Mouse (Mus musculus) ovary, adult 2 months (tissue): Measurements from ENCODE around the gene Irf9. TPM values are rescaled to one million over a fixed set of nuclear protein-coding genes. Genes with fewer than 3 reads are reported as not detected.

Experiments used
- polyA plus RNA-seq: library from polyadenylated mRNA; depleted of rRNA; stranded (reverse); fragments of >200 nt; gene quantifications from 2 replicates; pipeline ENCODE4 v1.2.3, GENCODE M21; 2012; rRNA removed

Gene Irf9
- 65.1 and 79.5 TPM in 2 replicates for polyA plus RNA-seq

GRCm38 (mm10) chr14:55603271-55603632, at the start of gene Irf9:
Irf9 (plus strand) TSS chr14:55603571.

GRCm38 (mm10) chr14:55559799-55560201, 43.6 kb upstream of the Irf9 start, which contains the start of gene Dcaf11:
Dcaf11 (plus strand) TSS chr14:55560006.

GRCm38 (mm10) chr14:55560202-55561073, 42.9 kb upstream of the Irf9 start, which contains the start of gene A730061H03Rik:
A730061H03Rik (minus strand) TSS chr14:55560406.

GRCm38 (mm10) chr14:55575302-55575701, 28.1 kb upstream of the Irf9 start, which contains the start of gene Fitm1:
Fitm1 (plus strand) TSS chr14:55575617.

DNA sequence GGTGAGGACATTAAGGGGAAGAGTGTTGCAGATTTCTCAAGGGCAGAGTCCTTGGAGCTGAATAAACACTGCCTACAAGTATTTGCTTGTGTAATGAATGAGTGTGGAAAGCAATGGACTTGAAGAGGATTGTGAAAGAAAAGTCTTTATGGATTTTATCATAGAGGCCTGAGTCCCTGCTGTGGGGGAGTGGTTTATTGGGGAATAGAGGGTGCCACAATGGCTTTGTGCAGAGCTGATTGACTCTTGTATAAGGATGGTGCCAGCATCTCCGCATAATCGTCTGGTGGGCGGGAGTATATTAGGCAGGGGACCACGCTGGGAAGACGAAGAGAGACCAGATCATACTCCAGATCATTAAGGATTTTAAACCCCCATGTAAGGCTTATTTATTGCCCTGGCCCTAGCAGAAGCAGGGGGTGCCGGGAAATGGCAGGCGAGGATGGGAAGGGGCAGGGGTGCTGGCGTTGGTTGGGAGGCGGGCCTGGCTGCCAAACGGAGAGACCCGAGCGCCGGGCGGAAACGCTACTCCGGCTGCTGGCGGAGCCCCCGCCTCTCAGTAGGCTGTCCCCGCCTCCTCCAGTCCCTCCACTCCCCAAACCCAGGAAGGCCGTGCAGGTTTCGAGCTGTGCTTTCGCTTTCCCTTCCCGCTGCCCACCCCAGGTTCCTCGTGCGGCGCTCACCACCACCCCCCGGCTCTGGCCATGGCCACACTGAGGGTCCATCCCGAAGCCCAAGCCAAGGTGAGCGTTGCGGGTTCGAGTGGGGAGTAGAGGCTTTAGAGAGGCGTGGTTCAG, 25.3 kb upstream of the Irf9 start, which contains the start of gene Psme1:
Gene Psme1 (plus strand): TSS at position 253 of the 797 bp plus-strand sequence.

GRCm38 (mm10) chr14:55584702-55585565, 18.4 kb upstream of the Irf9 start, which contains the start of gene Emc9:
Emc9 (minus strand) TSS chr14:55585302.

DNA sequence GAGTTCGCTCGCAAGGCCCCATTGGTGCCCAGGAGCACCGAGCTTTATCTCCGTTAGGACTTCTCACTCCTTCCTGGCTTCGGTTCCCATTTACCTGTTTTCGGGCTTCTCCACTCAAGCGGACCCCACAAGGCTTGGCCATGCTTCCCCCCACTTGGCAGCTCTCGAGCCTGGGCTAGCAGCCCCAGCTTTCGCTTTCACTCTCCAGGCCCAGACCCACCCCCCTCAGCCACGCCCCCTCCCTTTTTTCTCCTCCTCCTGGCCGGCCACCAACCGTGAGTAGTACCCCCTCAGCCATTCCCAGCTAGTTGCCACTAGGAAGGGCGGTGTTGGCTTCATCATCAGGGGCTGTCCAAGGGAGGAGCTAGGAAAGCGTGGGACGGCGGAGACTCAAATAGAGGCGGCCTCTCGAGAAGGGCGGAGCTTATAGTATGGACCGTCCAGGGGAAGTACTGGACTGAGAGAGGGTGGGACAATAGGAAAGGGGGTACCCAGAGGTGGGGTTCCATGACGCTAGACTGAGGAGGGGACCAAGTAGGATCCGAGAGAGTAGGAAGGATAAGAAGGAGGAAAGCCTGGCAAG, 12.5 kb upstream of the Irf9 start, which contains the start of gene Psme2:
Gene Psme2 (minus strand): TSS at position 366 of the 583 bp plus-strand sequence.

DNA sequence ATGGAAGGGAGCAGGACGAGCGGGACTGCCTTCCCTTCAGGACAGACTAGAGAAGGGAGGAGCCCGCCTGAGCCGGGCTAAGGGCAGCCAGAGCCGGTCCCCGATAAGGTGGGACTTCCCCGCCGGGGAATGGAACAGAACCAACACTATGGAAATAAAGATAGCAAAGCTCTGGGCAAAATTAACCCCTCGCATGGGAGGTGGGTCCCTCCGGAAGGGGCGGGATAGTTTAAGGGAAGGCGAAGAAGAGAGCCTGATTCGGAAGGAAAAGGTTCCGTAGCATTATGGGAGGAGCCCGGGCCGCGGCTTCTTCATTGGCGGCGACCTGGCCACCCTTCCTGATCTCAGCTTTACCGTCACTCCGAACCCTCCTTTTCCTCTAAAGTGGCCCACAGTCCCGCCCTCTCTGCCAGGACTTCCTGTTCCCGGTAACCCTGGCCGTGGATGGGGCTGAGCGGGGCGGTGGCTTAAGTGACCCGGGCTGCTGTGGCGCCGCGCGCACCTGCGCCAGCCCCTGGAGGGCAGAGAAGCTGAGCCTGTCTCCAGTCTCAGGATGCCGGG, 12.0 kb upstream of the Irf9 start, which contains the start of gene Rnf31:
Gene Rnf31 (plus strand): TSS at position 378 of the 561 bp plus-strand sequence.

DNA sequence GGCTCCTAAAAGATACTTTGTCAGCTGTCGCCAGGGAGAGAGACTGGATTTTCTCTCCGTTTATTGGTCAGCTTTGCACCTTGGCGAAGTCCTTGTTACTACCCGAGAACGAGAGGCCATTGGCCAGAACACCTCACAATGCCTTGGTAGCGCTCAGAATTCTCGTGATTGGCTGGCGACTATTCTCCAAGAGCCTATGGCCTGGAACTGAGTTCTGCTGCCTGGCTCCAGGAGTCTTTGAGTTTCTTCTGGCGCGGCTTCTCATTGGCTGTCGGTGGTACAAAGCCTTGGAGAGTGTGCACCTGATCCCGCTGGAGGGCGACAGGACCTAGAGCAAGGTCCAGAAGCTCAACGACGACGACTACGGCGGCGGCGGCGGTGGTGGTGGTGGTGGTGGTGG, 14.5 kb downstream of the Irf9 start, which contains the start of gene Rec8:
Gene Rec8 (plus strand): TSS at position 216 of the 400 bp plus-strand sequence.

GRCm38 (mm10) chr14:55635523-55636007, 32.2 kb downstream of the Irf9 start, which contains the start of gene Ipo4:
Ipo4 (minus strand) TSS chr14:55635957.

DNA sequence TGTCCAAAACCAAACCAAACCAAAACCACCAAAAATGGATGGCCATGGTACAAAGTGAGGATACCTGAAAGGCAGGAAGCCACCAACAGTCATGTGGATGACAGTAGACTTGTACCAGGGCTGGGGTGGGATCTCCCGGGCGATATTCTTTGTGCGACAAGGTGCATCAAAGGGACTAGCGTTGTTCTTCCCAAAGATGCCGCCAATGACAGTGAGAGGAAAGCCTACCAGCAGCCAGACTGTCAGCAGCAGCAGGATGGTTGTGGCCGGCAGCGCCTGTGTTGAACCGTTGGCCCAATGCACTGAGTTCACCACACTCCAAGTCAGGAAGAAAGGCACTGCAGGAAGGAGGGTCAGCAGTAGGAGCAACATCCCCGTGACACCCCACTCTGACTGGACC, 34.4 kb downstream of the Irf9 start, which contains the start of gene Gm49378:
Gene Gm49378 (minus strand): TSS at position 101 of the 400 bp plus-strand sequence.

DNA sequence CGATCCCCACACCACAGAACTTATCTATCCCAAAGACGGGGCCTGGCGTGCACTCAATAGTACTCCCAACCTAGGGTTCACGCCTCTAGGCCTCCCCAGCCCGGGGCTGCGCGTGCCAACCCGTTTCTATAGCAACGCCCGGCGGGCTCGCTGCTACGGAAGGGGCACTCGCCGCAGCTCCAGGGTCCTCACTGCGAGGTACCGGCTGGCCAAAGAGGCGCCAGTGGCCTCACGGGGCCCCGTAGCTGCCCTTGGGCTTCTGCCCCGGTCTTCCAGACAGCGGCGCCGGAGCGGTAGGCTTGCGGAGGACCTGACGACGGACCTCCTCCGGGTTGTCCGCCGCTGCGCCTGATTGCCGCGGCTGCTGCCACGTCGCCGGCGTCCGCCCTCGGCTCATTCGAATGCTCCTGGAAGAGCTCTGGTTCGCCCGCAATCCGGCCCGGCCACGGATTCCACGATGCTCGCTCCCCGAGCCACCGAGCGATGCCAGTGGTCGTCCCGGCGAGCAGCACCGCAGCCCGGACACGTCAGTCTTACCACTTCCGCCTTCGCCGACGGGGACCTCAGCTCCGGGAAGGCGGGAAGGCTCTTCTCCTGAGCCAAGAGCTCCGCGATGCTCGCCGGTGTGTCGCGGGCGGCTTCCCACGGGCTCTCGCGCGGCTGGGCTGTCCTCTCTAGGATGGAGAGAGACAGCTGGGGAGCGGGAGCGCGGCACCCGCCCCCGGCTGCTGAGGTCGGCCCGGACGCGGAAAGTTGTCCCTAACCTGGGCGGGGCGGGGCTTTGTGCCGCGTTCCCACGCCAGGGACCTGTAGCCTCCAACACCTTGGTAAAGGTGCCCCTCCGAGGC, 39.9 kb downstream of the Irf9 start, which contains the start of gene Tm9sf1:
Gene Tm9sf1 (minus strand): TSS at position 747 of the 848 bp plus-strand sequence.

GRCm38 (mm10) chr14:55649884-55650283, 46.5 kb downstream of the Irf9 start, which contains the start of gene Tssk4:
Tssk4 (plus strand) TSS chr14:55650184.

Other genes starting within 250 kb of the Irf9 start
- 33.2 and 44.9 TPM in 2 replicates for gene Dhrs4, start 124.8 kb upstream of the Irf9 start, polyA plus RNA-seq
- gene Carmil3, start 112.9 kb upstream of the Irf9 start, polyA plus RNA-seq: 30.9 and 45.4 TPM in 2 replicates
- gene Cpne6, start 93.1 kb upstream of the Irf9 start, polyA plus RNA-seq: 0.11 and 0.29 TPM in 2 replicates
- 0.25 and 0.51 TPM in 2 replicates for gene Nrl, start 78.6 kb upstream of the Irf9 start, polyA plus RNA-seq
- 114 and 117 TPM in 2 replicates for gene Pck2, start 63.3 kb upstream of the Irf9 start, polyA plus RNA-seq
- gene Dcaf11, start 43.6 kb upstream of the Irf9 start, polyA plus RNA-seq: 107 and 112 TPM in 2 replicates
- gene A730061H03Rik, start 43.2 kb upstream of the Irf9 start, polyA plus RNA-seq: 1.3 and 2.9 TPM in 2 replicates
- 1.9 and 2.0 TPM in 2 replicates for gene Fitm1, start 28.0 kb upstream of the Irf9 start, polyA plus RNA-seq
- 58.3 and 96.0 TPM in 2 replicates for gene Psme1, start 25.4 kb upstream of the Irf9 start, polyA plus RNA-seq
- 19.9 and 28.3 TPM in 2 replicates for gene Emc9, start 18.3 kb upstream of the Irf9 start, polyA plus RNA-seq
- 46.8 and 51.0 TPM in 2 replicates for gene Psme2, start 12.5 kb upstream of the Irf9 start, polyA plus RNA-seq
- 42.3 and 49.7 TPM in 2 replicates for gene Rnf31, start 11.9 kb upstream of the Irf9 start, polyA plus RNA-seq
- gene Rec8, start 14.5 kb downstream of the Irf9 start, polyA plus RNA-seq: 6.2 and 9.8 TPM in 2 replicates
- gene Ipo4, start 32.4 kb downstream of the Irf9 start, polyA plus RNA-seq: 164 and 192 TPM in 2 replicates
- gene Gm49378, start 34.3 kb downstream of the Irf9 start, polyA plus RNA-seq: 26.7 and 33.9 TPM in 2 replicates
- gene Tm9sf1, start 40.2 kb downstream of the Irf9 start, polyA plus RNA-seq: 122 and 137 TPM in 2 replicates
- 0.90 and 1.4 TPM in 2 replicates for gene Tssk4, start 46.6 kb downstream of the Irf9 start, polyA plus RNA-seq
- 16.1 and 21.4 TPM in 2 replicates for gene Mdp1, start 56.9 kb downstream of the Irf9 start, polyA plus RNA-seq
- gene Gmpr2, start 68.4 kb downstream of the Irf9 start, polyA plus RNA-seq: 13.6 and 17.9 TPM in 2 replicates
- gene Nedd8, start 68.6 kb downstream of the Irf9 start, polyA plus RNA-seq: 199 and 293 TPM in 2 replicates
- gene Tinf2, start 78.2 kb downstream of the Irf9 start, polyA plus RNA-seq: 10.7 and 14.9 TPM in 2 replicates
- gene Tgm1, start 110.4 kb downstream of the Irf9 start, polyA plus RNA-seq: 1.5 and 1.9 TPM in 2 replicates
- gene Rabggta, start 118.7 kb downstream of the Irf9 start, polyA plus RNA-seq: 47.9 and 58.1 TPM in 2 replicates
- gene Dhrs1, start 142.1 kb downstream of the Irf9 start, polyA plus RNA-seq: 42.0 and 65.0 TPM in 2 replicates
- gene Nop9, start 142.1 kb downstream of the Irf9 start, polyA plus RNA-seq: 14.0 and 19.1 TPM in 2 replicates
- gene Cideb, start 154.9 kb downstream of the Irf9 start, polyA plus RNA-seq: 1.9 TPM in 2 replicates
- gene Ltb4r2, start 157.9 kb downstream of the Irf9 start, polyA plus RNA-seq: 0.84 and 1.5 TPM in 2 replicates
- gene Ltb4r1, start 162.4 kb downstream of the Irf9 start, polyA plus RNA-seq: 2.2 and 2.8 TPM in 2 replicates
- 16.8 and 28.3 TPM in 2 replicates for gene Adcy4, start 180.5 kb downstream of the Irf9 start, polyA plus RNA-seq
- 9.8 and 12.0 TPM in 2 replicates for gene Ripk3, start 185.3 kb downstream of the Irf9 start, polyA plus RNA-seq
- 48.6 and 49.5 TPM in 2 replicates for gene Nfatc4, start 219.6 kb downstream of the Irf9 start, polyA plus RNA-seq